Mouse (Mus musculus) liver, embryonic 14.5 days (tissue): Measurements from ENCODE around the gene Plscr3. TPM values are rescaled to one million over a fixed set of nuclear protein-coding genes. Genes with fewer than 3 reads are reported as not detected.
A peak's percentile ranks its signal among the peaks of the same experiment; 100 is the strongest.

Experiments used
- ATAC-seq: fragments of 200-750 bp; cut with Nextera tagmentation; 2 replicates; pipeline ENCODE4 v1.8.0; 2017; ENCODE audit warnings: moderate number of reproducible peaks, mild to moderate bottlenecking, moderate library complexity; ENCODE audit not compliant: insufficient read depth
- DNase-seq, 3 experiments: peaks; one replicate each; pipeline ENCODE4 v3.0.0-alpha.2; 2012 to 2013; ENCODE audit warnings: low read depth in 3 of 3, low spot score in 3 of 3
- H3K27ac ChIP-seq: fragments of 300-500 bp; sonication (generic); 2 replicates; pipeline ENCODE4 v1.5.1; 2014; ENCODE audit warnings: moderate library complexity, mild to moderate bottlenecking, control low read depth, inconsistent platforms
- H3K27me3 ChIP-seq: fragments of 300-500 bp; sonication (generic); 2 replicates; pipeline ENCODE4 v1.6.1; 2014; ENCODE audit warnings: mild to moderate bottlenecking, low read length, moderate library complexity; ENCODE audit not compliant: control insufficient read depth, insufficient read depth
- H3K36me3 ChIP-seq: fragments of 300-500 bp; sonication (generic); replicated peaks from 2 replicates; pipeline ENCODE4 v1.6.1; 2014; ENCODE audit warnings: low read depth; ENCODE audit not compliant: control insufficient read depth, insufficient read depth
- H3K4me1 ChIP-seq, 2 experiments: fragments of 200-500 bp in 1 of 2; fragments of 300-500 bp in 1 of 2; sonication (generic) in 1 of 2; replicated peaks; 2 replicates each; pipeline ENCODE4 v1.6.1; 2012 to 2014; ENCODE audit warnings: antibody characterized with exemption in 1 of 2, inconsistent platforms in 1 of 2, low read length in 1 of 2; ENCODE audit not compliant: control insufficient read depth in 2 of 2, insufficient read depth in 2 of 2
- H3K4me2 ChIP-seq: fragments of 300-500 bp; sonication (generic); 2 replicates; pipeline ENCODE4 v1.6.1; 2014; ENCODE audit warnings: low read depth, mild to moderate bottlenecking, control low read depth, moderate library complexity
- H3K4me3 ChIP-seq, 2 experiments: fragments of 200-500 bp in 1 of 2; fragments of 300-500 bp in 1 of 2; sonication (generic) in 1 of 2; 2 replicates each; pipeline ENCODE4 v1.5.1; 2012 to 2014; ENCODE audit warnings: low read depth in 2 of 2, low read length in 2 of 2, mild to moderate bottlenecking in 2 of 2, control low read depth in 1 of 2, inconsistent platforms in 1 of 2, moderate library complexity in 1 of 2; ENCODE audit not compliant: insufficient read depth in 1 of 2
- H3K9ac ChIP-seq: fragments of 300-500 bp; sonication (generic); replicated peaks from 2 replicates; pipeline ENCODE4 v1.6.1; 2014; ENCODE audit warnings: mild to moderate bottlenecking, control low read depth, moderate library complexity
- H3K9me3 ChIP-seq: fragments of 300-500 bp; sonication (generic); 2 replicates; pipeline ENCODE4 v1.6.1; 2016; ENCODE audit warnings: low read length, mixed read lengths; ENCODE audit not compliant: control insufficient read depth
- CTCF ChIP-seq: IDR thresholded peaks from 2 replicates; pipeline ENCODE4 v1.5.1; 2016; ENCODE audit warnings: antibody characterized with exemption, low read depth, control low read depth
- EP300 ChIP-seq: IDR thresholded peaks from 2 replicates; pipeline ENCODE4 v1.6.1; 2016; ENCODE audit warnings: antibody characterized with exemption, low read depth
- WGBS: fragments of 180-500 bp; shearing (Covaris S2); extraction: QIAGEN DNeasy Blood & Tissue Kit; methylation state at CpG from one replicate; pipeline ENCODE4 v1.1.7; 2014; ENCODE audit not compliant: insufficient replicate concordance; 5-methylcytosine and 5-hydroxymethylcytosine counted together
- polyA plus RNA-seq, 2 experiments: library from polyadenylated mRNA; depleted of rRNA in 1 of 2; stranded (reverse) in 1 of 2; unstranded in 1 of 2; fragments of >200 nt; fragmentation: Nextera tagmentation in 1 of 2; extraction: Ambion mirVana in 1 of 2; gene quantifications; 2 replicates each; pipeline versions ENCODE4 v1.2.1 to v1.2.3; 2012 to 2014

Gene Plscr3
- polyA plus RNA-seq, 2 experiments, result 18.0 to 22.8 TPM

- TF ChIP-seq EP300 (peak; percentile 52; the same call in 1 of the 2 replicates), CTCF (no peak)
- no peaks in the 10 kb centered on the region for H3K27me3 ChIP-seq
- DNase-seq (no peak), ATAC-seq (peak; percentile 72)
- WGBS, result 14% methylated on average over 6 of the region's 6 CpGs
- no peaks in the 10 kb centered on the region for H3K9me3 ChIP-seq
- H3K4me2 ChIP-seq, result peak overlapping the region; percentile 100
- no peaks in the 10 kb centered on the region for H3K36me3 ChIP-seq
- no peak overlapping the region; a peak in 1 of 4 replicates for H3K4me3 ChIP-seq
- H3K27ac ChIP-seq, result peak overlapping the region; percentile 72
- H3K9ac ChIP-seq, result peak overlapping the region; percentile 31
- peaks cover 43 to 55% of the 10 kb centered on the region in 2 experiments for H3K4me1 ChIP-seq
These were observed 32.8 kb downstream of the Plscr3 start for GRCm38 (mm10) chr11:69878952-69879351.

GRCm38 (mm10) chr11:69879711-69880110, 33.5 kb downstream of the Plscr3 start:
- Histone ChIP-seq H3K9me3 (no peaks in the 10 kb centered on the region), H3K4me2 (peak overlapping the region; percentile 100), H3K4me1 (peaks cover 41 to 52% of the 10 kb centered on the region in 2 experiments), H3K9ac (0 out of 2 replicates have a peak overlapping the region, but pooled peaks have one; percentile 7), H3K27me3 (no peaks in the 10 kb centered on the region), H3K36me3 (no peaks in the 10 kb centered on the region), H3K4me3 (peak overlapping the region in 1 of 2 experiments; percentile 64; a peak in 2 of 4 replicates), H3K27ac (peak overlapping the region; percentile 72)
- DNase-seq (no peak), ATAC-seq (no peak)
- TF ChIP-seq CTCF, result no peak
- no peak for TF ChIP-seq EP300
- 74% methylated on average over 15 of the region's 15 CpGs for WGBS

GRCm38 (mm10) chr11:69880506-69880852, 34.3 kb downstream of the Plscr3 start:
- peak overlapping the region; percentile 70 for H3K9ac ChIP-seq
- H3K4me3 ChIP-seq, result peak overlapping the region; percentile 59 to 64
- peak overlapping the region; percentile 67 for H3K27ac ChIP-seq
- H3K4me2 ChIP-seq, result peak overlapping the region; percentile 100
- DNase-seq (peak in 2 of 3 experiments; percentile 55 to 72), ATAC-seq (peak; percentile 39)
- H3K36me3 ChIP-seq, result no peaks in the 10 kb centered on the region
- H3K9me3 ChIP-seq, result no peaks in the 10 kb centered on the region
- no peaks in the 10 kb centered on the region for H3K27me3 ChIP-seq
- peaks cover 37 to 45% of the 10 kb centered on the region in 2 experiments for H3K4me1 ChIP-seq
- 1% methylated on average over 18 of the region's 18 CpGs for WGBS
- TF ChIP-seq CTCF (peak; percentile 95), EP300 (no peak)

- under 1% methylated on average over 46 of the region's 46 CpGs for WGBS
These were observed 34.9 kb downstream of the Plscr3 start, which contains the start of gene Kctd11 for GRCm38 (mm10) chr11:69880853-69881603. Kctd11 (minus strand) TSS chr11:69881406.

More at GRCm38 (mm10) chr11:69880853-69881603, 34.9 kb downstream of the Plscr3 start, which contains the start of gene Kctd11:
- ATAC-seq (peak; percentile 67), DNase-seq (peak in 1 of 3 experiments; percentile 57)
- Histone ChIP-seq H3K4me2 (peak within 1 kb of the TSS; percentile 100), H3K27ac (peak within 1 kb of the TSS; percentile 67), H3K9ac (peak within 1 kb of the TSS; percentile 70), H3K9me3 (no peaks in the 10 kb centered on the region), H3K4me3 (peak within 1 kb of the TSS; percentile 59 to 64), H3K36me3 (no peaks in the 10 kb centered on the region), H3K27me3 (no peaks in the 10 kb centered on the region), H3K4me1 (peaks cover 32 to 42% of the 10 kb centered on the region in 2 experiments)
- TF ChIP-seq CTCF (peak; percentile 59), EP300 (no peak)
